Mouse (Mus musculus) stomach, embryonic 15.5 days (tissue): Measurements from ENCODE around the gene Nrxn2. TPM values are rescaled to one million over a fixed set of nuclear protein-coding genes. Genes with fewer than 3 reads are reported as not detected.

Source experiments
- ATAC-seq: fragments of 200-750 bp; cut with Nextera tagmentation; 2 replicates; pipeline ENCODE4 v1.8.0; 2017; ENCODE audit warnings: low read depth, moderate number of reproducible peaks, moderate TSS enrichment; ENCODE audit not compliant: insufficient read depth, low FRiP score
- H3K27ac ChIP-seq: fragments of 300-500 bp; sonication (generic); 2 replicates; pipeline ENCODE4 v1.5.1; 2015; ENCODE audit warnings: mild to moderate bottlenecking, inconsistent platforms
- H3K27me3 ChIP-seq: fragments of 300-500 bp; sonication (generic); replicated peaks from 2 replicates; pipeline ENCODE4 v1.6.1; 2015; ENCODE audit warnings: inconsistent platforms
- H3K36me3 ChIP-seq: fragments of 300-500 bp; sonication (generic); 2 replicates; pipeline ENCODE4 v1.6.1; 2015; ENCODE audit warnings: inconsistent platforms
- H3K4me1 ChIP-seq: fragments of 300-500 bp; sonication (generic); 2 replicates; pipeline ENCODE4 v1.6.1; 2015; ENCODE audit warnings: inconsistent platforms
- H3K4me2 ChIP-seq: fragments of 300-500 bp; sonication (generic); 2 replicates; pipeline ENCODE4 v1.6.1; 2015; ENCODE audit warnings: mild to moderate bottlenecking, inconsistent platforms
- H3K4me3 ChIP-seq: fragments of 300-500 bp; sonication (generic); replicated peaks from 2 replicates; pipeline ENCODE4 v1.5.1; 2015; ENCODE audit warnings: inconsistent platforms
- H3K9ac ChIP-seq: fragments of 300-500 bp; sonication (generic); 2 replicates; pipeline ENCODE4 v1.6.1; 2015; ENCODE audit warnings: inconsistent platforms
- H3K9me3 ChIP-seq: fragments of 300-500 bp; sonication (generic); 2 replicates; pipeline ENCODE4 v1.6.1; 2016; ENCODE audit warnings: inconsistent platforms
- WGBS: fragments of 180-500 bp; shearing (Covaris S2); methylation state at CpG from one replicate; pipeline ENCODE4 v1.1.7; 2015; 5-methylcytosine and 5-hydroxymethylcytosine counted together
- polyA plus RNA-seq: library from polyadenylated mRNA; unstranded; fragments of >200 nt; fragmentation: Nextera tagmentation; extraction: Ambion mirVana; gene quantifications from 2 replicates; pipeline ENCODE4 v1.2.1, GENCODE M21; 2015

Nrxn2 gene
- polyA plus RNA-seq, 1 experiment from 2014 or later, result 1.4 TPM

GRCm38 (mm10) chr19:6502543-6503319 lies 84.2 kb downstream of the Nrxn2 start:
- Histone ChIP-seq H3K4me2 (peak overlapping the region; percentile 72), H3K27ac (no peak overlapping the region), H3K9me3 (no peaks in the 10 kb centered on the region), H3K36me3 (no peaks in the 10 kb centered on the region), H3K27me3 (peaks cover 75% of the 10 kb centered on the region), H3K4me1 (peaks cover 20% of the 10 kb centered on the region), H3K9ac (no peak overlapping the region), H3K4me3 (peak overlapping the region; percentile 26)
- no peak for ATAC-seq
- WGBS, result 4% methylated on average over 20 of the region's 20 CpGs

DNA sequence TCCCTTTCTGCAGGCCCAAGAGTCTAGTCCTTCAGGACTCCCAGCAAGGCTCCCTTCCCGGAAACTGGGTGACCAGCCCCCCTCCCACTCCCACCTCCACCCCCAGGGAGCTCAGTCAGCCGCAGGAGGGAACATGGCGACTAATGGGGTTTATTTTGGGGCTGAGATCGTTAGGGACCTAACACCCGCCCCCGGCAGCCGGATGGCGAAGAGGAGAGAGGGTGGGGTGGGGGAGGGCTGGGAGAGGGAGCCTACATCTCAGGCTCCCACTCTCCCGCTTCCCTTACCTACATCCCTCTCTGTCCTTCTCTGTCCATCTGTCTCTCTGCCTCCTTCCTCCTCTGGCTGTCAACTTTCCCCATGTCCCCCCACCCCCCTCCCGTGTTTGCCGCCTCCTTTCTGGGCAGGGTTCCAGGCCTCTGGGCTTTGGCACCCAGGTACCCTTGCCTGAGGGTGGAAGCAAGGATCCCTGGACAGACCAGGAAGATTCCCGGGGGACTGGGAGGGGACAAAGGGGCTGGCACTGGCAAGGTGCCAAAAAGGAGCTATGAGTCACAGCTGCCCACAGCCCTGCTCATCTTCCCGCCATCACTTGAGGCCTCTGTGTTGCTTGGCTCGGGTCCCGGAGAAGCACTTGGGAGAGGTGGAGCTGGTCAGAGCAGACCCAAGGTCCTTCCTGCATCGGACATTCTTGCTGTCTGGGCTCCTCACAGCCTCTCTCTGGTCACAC lies 85.6 kb downstream of the Nrxn2 start:
- H3K27me3 ChIP-seq, result peaks cover 67% of the 10 kb centered on the region
- no peaks in the 10 kb centered on the region for H3K36me3 ChIP-seq
- 28% methylated on average over 16 of the region's 16 CpGs for WGBS
- peak; percentile 23; the same call in 1 of the 2 replicates for ATAC-seq
- peaks cover 12% of the 10 kb centered on the region for H3K4me1 ChIP-seq
- no peaks in the 10 kb centered on the region for H3K9me3 ChIP-seq
- no peak overlapping the region for H3K4me3 ChIP-seq
- H3K27ac ChIP-seq, result no peak overlapping the region
- H3K9ac ChIP-seq, result no peak overlapping the region
- H3K4me2 ChIP-seq, result no peak overlapping the region

- H3K27me3 ChIP-seq, result peaks cover 61% of the 10 kb centered on the region
- no peak overlapping the region for H3K27ac ChIP-seq
- no peaks in the 10 kb centered on the region for H3K9me3 ChIP-seq
- peaks cover 12% of the 10 kb centered on the region for H3K4me1 ChIP-seq
- H3K4me3 ChIP-seq, result no peak overlapping the region
- no peak overlapping the region for H3K4me2 ChIP-seq
- 87% methylated on average over 12 of the region's 12 CpGs for WGBS
- no peak overlapping the region for H3K9ac ChIP-seq
- H3K36me3 ChIP-seq, result no peaks in the 10 kb centered on the region
- ATAC-seq, result no peak
Measured at GRCm38 (mm10) chr19:6504656-6505045, 86.1 kb downstream of the Nrxn2 start.

GRCm38 (mm10) chr19:6507393-6507792 lies 88.9 kb downstream of the Nrxn2 start:
- no peak for ATAC-seq
- H3K27ac ChIP-seq, result no peak overlapping the region
- H3K9ac ChIP-seq, result no peak overlapping the region
- 46% methylated on average over 10 of the region's 10 CpGs for WGBS
- H3K4me2 ChIP-seq, result no peak overlapping the region
- peaks cover 39% of the 10 kb centered on the region for H3K27me3 ChIP-seq
- peaks cover 5% of the 10 kb centered on the region; the same call in 1 of the 2 replicates for H3K4me1 ChIP-seq
- H3K9me3 ChIP-seq, result no peaks in the 10 kb centered on the region
- no peak overlapping the region for H3K4me3 ChIP-seq
- H3K36me3 ChIP-seq, result no peaks in the 10 kb centered on the region

DNA sequence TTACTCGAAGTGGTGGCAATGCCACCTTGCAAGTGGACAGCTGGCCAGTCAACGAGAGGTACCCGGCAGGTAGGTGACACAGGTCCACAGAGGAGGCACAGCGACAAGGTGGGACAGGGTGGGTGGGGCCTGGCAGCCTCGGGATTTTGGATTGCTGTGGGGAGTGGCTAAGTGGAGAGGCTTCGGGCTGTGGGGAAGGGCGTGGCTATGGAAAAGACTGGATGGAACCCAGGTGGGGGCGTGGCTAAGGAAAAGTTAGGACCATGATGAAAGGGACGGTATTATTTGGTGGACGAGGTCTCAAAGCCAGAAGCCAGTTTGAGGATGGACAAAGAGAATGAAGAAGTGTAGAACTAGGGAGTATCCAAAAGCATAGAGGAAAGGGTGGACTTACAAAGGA lies 91.3 kb downstream of the Nrxn2 start:
- Histone ChIP-seq H3K27me3 (peaks cover 25% of the 10 kb centered on the region), H3K4me1 (no peaks in the 10 kb centered on the region), H3K4me3 (no peak overlapping the region), H3K4me2 (no peak overlapping the region), H3K9ac (no peak overlapping the region), H3K36me3 (no peaks in the 10 kb centered on the region), H3K27ac (no peak overlapping the region), H3K9me3 (no peaks in the 10 kb centered on the region)
- WGBS, result 70% methylated on average over 10 of the region's 10 CpGs
- no peak for ATAC-seq

GRCm38 (mm10) chr19:6510546-6510945 lies 92.0 kb downstream of the Nrxn2 start:
- no peak overlapping the region for H3K9ac ChIP-seq
- ATAC-seq, result no peak
- H3K4me2 ChIP-seq, result no peak overlapping the region
- H3K27me3 ChIP-seq, result peaks cover 19% of the 10 kb centered on the region
- WGBS, result 70% methylated on average over 2 of the region's 2 CpGs
- H3K4me3 ChIP-seq, result no peak overlapping the region
- H3K9me3 ChIP-seq, result no peaks in the 10 kb centered on the region
- no peak overlapping the region for H3K27ac ChIP-seq
- H3K4me1 ChIP-seq, result no peaks in the 10 kb centered on the region
- no peaks in the 10 kb centered on the region for H3K36me3 ChIP-seq

DNA sequence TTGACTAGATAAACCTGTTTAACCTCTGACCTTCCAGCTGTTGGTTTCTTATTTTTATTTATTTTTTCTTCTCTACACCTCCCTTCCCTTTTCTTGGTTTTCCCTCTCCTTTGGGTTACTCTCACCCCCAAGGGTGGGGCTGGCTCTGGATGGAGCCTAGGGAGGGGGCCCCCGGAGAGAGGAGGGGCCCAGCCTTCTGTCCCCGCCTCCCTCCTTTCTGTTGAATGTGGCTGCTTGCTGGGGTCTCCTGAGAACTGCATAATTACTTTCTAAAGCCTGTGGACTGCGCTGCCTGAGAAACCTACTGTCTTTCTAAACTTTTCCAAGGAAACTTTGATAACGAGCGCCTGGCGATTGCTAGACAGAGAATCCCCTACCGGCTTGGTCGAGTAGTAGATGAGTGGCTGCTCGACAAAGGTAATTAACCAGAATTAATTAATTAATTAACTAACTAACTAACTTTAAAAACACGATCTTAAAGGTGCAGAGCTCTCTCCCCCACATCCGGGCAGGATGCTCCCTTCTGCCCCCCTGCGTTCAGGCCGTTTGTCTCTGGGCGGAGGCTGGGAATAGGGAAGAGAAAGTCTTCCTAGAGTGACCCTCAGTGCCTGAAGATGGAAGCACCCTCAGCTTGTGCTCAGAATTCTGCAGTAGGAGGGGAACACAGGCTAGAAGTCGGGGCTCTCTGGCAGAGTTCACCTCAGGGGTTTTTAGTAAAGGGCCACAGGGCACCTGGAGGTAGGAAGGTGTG lies 95.0 kb downstream of the Nrxn2 start:
- ATAC-seq, result no peak
- no peaks in the 10 kb centered on the region for H3K9me3 ChIP-seq
- no peaks in the 10 kb centered on the region; the same call in 1 of the 2 replicates for H3K27me3 ChIP-seq
- no peak overlapping the region for H3K9ac ChIP-seq
- H3K4me1 ChIP-seq, result no peaks in the 10 kb centered on the region
- no peak overlapping the region for H3K27ac ChIP-seq
- no peaks in the 10 kb centered on the region for H3K36me3 ChIP-seq
- H3K4me2 ChIP-seq, result no peak overlapping the region
- H3K4me3 ChIP-seq, result no peak overlapping the region
- 8% methylated on average over 15 of the region's 15 CpGs for WGBS

DNA sequence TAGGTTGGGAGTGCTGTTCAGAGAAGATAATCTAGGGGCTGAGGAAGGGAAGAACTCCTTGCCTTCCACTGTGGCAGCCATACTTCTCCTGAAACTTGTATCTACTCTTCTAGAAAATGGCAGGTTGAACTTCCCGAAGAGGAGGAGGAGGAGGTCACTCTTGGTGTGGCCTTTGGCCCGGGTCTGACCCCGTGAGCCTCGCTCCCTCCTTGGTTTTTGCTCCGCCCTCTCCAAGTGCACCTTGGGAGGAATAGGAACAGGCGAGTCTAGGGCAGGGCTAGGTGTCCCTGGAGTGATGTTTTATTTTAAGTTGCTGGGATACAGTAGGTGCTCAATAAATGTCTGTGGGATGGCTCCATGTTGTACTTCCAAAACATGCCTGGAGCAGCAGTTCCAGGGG lies 96.4 kb downstream of the Nrxn2 start:
- H3K4me1 ChIP-seq, result no peaks in the 10 kb centered on the region
- H3K36me3 ChIP-seq, result no peaks in the 10 kb centered on the region
- no peaks in the 10 kb centered on the region; the same call in 1 of the 2 replicates for H3K27me3 ChIP-seq
- ATAC-seq, result no peak
- no peaks in the 10 kb centered on the region for H3K9me3 ChIP-seq
- no peak overlapping the region for H3K27ac ChIP-seq
- no peak overlapping the region for H3K4me2 ChIP-seq
- no peak overlapping the region for H3K9ac ChIP-seq
- no peak overlapping the region for H3K4me3 ChIP-seq
- WGBS, result 64% methylated on average over 6 of the region's 6 CpGs

GRCm38 (mm10) chr19:6515448-6515847 lies 96.9 kb downstream of the Nrxn2 start:
- H3K27ac ChIP-seq, result no peak overlapping the region
- H3K9me3 ChIP-seq, result no peaks in the 10 kb centered on the region
- H3K4me1 ChIP-seq, result no peaks in the 10 kb centered on the region
- no peak overlapping the region for H3K4me3 ChIP-seq
- ATAC-seq, result no peak
- WGBS, result 57% methylated on average over 5 of the region's 5 CpGs
- no peaks in the 10 kb centered on the region for H3K36me3 ChIP-seq
- H3K9ac ChIP-seq, result no peak overlapping the region
- H3K4me2 ChIP-seq, result no peak overlapping the region
- no peaks in the 10 kb centered on the region; the same call in 1 of the 2 replicates for H3K27me3 ChIP-seq

GRCm38 (mm10) chr19:6516153-6516552 lies 97.6 kb downstream of the Nrxn2 start:
- 53% methylated on average over 8 of the region's 8 CpGs for WGBS
- no peak for ATAC-seq

GRCm38 (mm10) chr19:6518601-6519000 lies 100.1 kb downstream of the Nrxn2 start:
- Histone ChIP-seq H3K9ac (no peak overlapping the region), H3K36me3 (no peaks in the 10 kb centered on the region), H3K4me1 (no peaks in the 10 kb centered on the region), H3K27me3 (no peaks in the 10 kb centered on the region), H3K27ac (no peak overlapping the region), H3K4me3 (no peak overlapping the region), H3K9me3 (no peaks in the 10 kb centered on the region), H3K4me2 (no peak overlapping the region)
- WGBS, result 50% methylated on average over 5 of the region's 5 CpGs
- ATAC-seq, result no peak

More at GRCm38 (mm10) chr19:6516153-6516552, 97.6 kb downstream of the Nrxn2 start:
- Histone ChIP-seq H3K4me2 (no peak overlapping the region), H3K36me3 (no peaks in the 10 kb centered on the region), H3K9ac (no peak overlapping the region), H3K4me3 (no peak overlapping the region), H3K9me3 (no peaks in the 10 kb centered on the region), H3K27ac (no peak overlapping the region), H3K27me3 (no peaks in the 10 kb centered on the region; the same call in 1 of the 2 replicates), H3K4me1 (no peaks in the 10 kb centered on the region)

DNA sequence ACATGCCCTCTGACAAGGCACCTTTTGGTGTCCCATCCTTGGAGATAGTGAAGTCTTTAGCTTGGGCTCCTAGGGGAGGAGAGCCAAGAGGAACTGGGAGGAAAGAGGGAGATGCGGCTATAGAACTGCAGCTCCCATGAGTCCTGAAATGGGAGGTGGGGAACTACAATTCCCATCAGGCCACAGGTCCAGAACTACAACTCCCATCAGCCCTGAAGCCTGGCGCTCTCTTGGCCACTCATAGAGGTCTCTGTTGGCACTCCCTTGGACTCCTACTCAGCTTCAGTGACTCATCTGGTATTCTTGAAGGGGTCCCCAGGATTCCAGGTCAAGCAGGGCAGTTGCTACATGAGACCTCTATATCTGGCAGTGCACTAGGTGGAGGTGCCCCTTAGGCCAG lies 101.0 kb downstream of the Nrxn2 start:
- H3K4me2 ChIP-seq, result no peak overlapping the region
- WGBS, result 55% methylated on average over 2 of the region's 2 CpGs
- ATAC-seq, result no peak
- no peaks in the 10 kb centered on the region for H3K4me1 ChIP-seq
- no peak overlapping the region for H3K4me3 ChIP-seq
- H3K36me3 ChIP-seq, result no peaks in the 10 kb centered on the region
- H3K9me3 ChIP-seq, result no peaks in the 10 kb centered on the region
- no peak overlapping the region for H3K27ac ChIP-seq
- no peaks in the 10 kb centered on the region for H3K27me3 ChIP-seq
- no peak overlapping the region for H3K9ac ChIP-seq
